Mouse (Mus musculus) R1 (cell line): ENCODE data around the gene Tbc1d10b.

Experiments used
- DNase-seq: peaks from one replicate; pipeline ENCODE4 v3.0.0-alpha.2; 2018; ENCODE audit warnings: low read depth, low spot score

The Tbc1d10b gene

DNA sequence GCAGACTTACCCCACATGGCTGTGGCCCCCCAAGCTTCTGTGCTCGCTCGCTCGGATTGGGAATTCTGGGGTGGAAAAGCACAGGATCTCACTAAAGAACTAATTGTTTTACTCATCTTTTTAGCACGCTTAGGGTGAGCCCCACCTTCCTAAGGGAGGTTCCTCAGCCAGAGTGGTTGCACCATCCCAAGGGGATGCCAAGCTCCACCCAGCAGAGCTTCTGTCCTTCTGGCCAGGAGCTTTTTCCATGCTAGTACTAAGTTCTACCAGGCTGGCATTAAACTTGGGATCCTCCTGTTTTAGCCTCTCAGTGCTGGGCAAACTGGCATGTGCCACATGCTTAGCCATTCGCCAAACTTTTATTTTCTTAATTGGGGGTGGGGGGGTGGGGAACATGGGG is 45.7 kb downstream of the Tbc1d10b start:
- DNase-seq = no peak

DNA sequence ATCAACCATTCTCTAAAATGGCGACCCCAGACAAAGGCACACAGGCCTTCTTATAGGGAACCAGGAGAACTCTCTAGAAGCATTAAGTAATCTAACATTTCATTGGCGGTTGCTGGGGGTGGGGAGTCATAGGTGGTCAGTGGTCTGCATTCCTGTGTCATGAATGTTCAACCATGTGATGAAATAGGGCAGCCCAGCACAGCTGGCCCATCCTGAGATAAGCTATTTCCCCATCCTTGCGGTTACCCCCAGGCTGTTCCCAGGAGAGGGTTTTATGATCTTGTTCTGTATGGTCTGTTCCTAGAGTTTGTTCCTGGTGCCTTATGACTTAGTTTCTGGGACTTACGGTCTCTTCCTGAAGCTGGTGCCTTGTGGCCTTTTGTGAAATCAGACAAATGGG is 50.7 kb downstream of the Tbc1d10b start:
- DNase-seq = no peak

DNA sequence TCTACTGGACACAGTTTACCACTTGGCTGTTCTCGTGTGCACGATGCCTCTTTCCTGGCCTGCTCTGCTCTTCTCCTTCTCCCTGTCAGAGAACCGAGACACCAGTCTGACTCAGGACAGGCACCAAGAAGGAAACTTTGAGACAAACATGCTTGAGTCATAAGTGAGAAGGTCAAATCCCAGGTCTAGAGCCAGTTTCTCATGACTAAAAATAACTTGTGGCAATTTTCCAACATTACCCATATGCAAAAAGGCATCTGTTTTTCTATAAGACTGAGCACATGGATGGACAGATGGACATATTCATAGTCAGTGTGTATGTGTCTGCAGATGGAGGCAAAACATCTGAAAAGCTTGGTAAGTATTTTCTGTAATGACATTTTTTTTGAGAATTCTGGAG is 54.8 kb downstream of the Tbc1d10b start:
- no peak for DNase-seq

DNA sequence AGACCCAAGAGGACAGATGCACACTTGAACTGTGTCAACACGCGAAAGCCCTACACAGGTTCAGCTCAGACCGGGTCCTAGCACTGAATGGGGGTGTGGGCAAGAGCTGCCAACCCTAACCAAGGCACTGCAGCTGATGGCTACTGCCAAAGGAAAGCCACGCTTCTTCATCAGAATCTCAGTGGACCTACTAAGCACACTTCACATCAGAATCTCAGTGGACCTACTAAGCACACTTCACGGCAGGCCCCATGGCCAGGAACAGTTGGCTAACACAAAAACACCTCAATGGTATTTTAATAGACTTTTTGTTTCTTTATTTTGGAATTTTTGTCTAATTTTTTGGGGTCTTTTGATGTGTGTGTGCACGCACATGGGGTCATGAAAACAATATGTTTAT is 55.8 kb downstream of the Tbc1d10b start:
- no peak for DNase-seq

DNA sequence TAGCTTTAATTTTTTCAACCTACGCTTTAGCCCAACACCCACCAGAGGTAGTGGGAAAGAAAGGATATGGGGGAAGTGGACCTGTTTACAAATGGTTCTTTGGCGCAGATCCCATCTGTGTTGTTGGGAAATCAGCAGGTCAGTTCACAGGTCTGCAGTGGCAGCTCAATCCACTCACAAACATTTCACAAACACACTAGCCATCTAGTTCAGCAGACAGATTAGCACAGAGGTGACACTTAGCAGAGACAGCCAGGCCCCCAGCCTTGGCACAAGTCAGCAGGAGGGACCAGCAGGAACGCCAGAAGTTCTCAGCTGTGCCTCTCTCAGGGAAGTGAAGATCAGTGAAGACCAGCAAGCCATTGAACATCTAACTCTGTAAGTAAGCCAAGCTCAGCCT is 60.4 kb downstream of the Tbc1d10b start:
- DNase-seq = no peak
